Mouse (Mus musculus) cerebral cortex, adult 2 months (tissue): ENCODE results near the gene Spin1.

Source experiments
- WGBS: fragments of 180-500 bp; shearing (Covaris S2); methylation state at CpG from one replicate; pipeline ENCODE4 v1.1.7; 2018; 5-methylcytosine and 5-hydroxymethylcytosine counted together

Spin1 gene

DNA sequence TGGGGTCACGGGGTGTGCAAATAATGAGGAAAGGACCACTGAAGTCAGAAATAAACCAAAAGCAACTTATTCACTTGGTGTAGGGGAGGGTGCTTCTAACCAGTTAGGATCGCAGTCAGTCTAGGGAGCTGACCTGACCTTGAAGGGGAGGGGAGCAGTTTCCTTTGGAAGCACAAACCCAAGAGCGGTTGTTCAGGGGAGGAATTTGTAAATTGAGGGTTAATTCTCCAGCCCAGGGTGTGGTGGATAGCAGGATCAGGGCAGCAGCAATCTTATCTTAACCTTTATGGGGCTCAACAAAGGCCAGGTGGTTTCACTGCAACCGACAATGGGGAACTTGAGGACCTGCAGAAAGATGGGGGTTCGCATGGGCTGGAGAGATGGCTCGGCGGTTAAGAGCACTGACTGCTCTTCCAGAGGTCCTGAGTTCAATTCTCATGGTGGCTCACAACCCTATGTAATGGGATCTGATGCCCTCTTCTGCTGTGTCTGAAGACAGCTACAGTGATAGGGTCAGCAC lies 5.4 kb upstream of the Spin1 start:
- WGBS: 95% methylated on average over 7 of the region's 7 CpGs

- 94% methylated on average over 6 of the region's 6 CpGs for WGBS
Measured at GRCm38 (mm10) chr13:51096644-51097043, 4.0 kb upstream of the Spin1 start.

DNA sequence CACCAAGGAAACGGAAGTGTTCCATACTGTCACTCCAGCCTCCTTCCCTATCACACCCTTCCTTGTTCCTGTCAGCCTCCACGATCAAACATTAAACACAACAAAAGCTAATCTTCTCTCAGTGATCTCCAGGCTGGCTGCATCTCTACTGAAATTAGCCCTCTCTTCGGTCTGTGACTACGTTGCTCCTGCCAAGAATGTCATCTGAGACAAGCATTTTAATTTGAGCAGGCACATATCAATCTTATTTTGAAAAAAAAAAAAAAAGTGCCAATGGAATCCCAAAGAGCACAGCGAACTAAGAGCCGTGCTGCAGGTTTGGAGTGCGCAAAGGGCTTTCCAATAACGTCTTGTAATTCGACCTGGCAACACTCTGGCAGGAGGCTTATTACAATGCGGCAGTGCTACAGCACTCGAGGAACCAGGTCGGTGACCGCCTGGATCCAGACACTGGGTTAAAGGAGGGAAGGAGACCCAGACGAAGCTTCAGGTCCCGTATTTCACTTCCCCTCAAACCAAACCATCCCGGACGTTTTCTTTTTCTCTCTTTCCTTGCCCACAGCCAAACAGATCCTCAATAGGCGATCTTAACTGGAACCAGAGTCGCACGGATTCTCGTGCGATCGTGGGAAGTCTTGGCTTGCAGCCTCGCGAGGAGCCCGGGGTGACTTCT lies 984 bp upstream of the Spin1 start:
- 3% methylated on average over 26 of the region's 26 CpGs for WGBS

GRCm38 (mm10) chr13:51101016-51101776 lies 516 bp downstream of the Spin1 start:
- WGBS: 2% methylated on average over 54 of the region's 89 CpGs

DNA sequence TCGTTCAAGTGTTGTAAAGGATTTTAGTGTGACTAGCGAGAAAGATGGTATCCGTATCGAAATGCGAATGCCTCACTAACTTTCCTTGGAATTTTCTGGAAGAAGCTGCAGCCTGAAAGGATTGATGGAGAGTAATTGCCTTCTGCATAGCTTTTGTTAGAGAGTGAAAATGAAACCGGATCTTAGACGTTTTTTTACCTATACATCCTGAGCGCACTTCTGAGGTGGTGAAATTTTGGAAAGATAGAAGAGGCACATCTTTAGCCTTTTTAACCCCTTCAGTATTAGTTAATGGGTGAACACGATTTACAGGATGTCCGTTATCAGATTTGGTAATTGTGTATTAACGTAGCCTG lies 1.1 kb downstream of the Spin1 start:
- 14% methylated on average over 11 of the region's 11 CpGs for WGBS

DNA sequence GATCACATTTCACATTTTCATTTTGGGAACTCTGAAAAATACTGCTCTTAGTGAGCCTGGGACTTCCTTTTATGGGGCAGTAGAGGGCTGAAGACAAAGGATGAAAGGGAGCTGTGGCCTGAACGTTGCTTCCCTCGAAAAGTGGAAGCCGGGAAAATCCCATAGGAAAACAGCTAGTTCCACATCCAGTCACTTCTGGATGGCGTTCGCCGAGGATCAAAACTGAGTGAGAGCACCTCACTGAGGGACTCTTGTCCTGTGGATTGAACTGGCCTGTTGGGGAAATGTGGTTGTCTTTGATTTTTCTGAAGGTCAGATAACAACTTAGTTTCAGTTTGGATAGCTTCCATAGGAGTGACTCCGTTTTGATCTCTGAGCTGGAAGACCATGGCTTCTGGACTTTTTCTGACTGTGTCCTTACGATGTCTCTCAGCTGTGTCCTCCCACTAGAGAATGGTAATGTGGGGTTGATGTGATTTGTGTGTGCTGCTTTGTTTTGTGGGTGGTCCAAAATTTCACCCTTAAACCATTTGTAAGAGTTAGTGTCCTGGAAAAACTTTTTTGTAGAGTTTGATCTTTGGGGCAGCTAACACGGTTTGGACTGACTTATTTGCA lies 2.5 kb downstream of the Spin1 start:
- WGBS: 67% methylated on average over 9 of the region's 9 CpGs

- 87% methylated on average over 9 of the region's 9 CpGs for WGBS
Measured at GRCm38 (mm10) chr13:51103861-51104650, 3.4 kb downstream of the Spin1 start.

DNA sequence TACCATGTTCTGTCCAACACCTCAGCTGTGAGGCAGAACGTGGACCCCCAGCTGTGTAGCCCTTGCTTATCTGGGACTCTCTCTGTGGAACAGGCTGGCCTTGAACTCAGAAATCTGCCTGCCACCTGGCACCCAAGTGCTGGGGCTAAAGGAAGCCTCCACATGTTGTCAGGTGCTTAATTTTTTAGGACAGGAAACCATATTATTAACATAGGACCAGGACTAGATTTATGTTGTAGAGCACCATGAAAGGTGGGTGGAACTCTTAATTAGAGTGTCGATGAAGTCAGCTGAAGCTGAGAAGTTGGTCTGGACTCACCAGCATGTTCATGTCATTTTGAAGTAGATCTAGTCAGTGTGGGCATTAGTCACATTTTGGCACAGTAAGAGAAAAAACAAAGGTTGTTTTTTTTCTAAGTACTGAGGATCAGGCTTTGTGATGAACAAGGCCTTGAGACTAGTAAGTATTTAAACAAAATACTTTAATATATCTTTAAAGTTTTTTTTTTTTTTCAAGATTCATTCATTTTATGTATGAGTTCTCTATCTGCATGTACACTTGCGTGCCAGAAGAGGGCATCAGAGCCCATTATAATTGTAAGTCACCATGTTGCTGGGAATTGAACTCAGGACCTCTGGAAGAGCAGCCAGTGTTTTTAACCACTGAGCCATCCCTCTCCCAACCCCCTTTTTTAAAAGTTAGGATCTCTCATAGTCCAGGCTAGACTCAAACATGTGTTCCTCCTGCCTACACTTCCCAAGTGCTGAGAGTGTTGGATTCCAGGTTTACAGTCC lies 5.4 kb downstream of the Spin1 start:
- 86% methylated on average over 3 of the region's 3 CpGs for WGBS

DNA sequence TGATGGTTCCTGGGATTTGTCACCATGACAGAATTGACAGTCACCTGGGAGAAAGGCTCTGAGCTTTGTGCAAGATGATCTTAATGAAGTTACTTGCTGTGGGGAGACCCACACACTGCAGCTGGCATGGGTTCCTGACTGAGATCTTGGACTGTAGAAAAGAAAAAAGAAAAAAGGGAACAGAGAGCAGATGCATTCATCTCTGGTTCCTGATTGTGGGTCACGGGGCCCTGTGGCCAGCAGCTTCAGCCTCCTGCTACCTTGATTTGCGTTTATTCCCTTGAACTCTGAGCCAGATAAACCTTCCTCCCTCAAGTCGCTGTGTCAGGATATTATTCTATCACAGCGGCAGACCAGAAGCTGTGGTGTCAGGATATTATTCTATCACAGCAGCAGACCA lies 6.1 kb downstream of the Spin1 start:
- WGBS: 74% methylated on average over 4 of the region's 4 CpGs

DNA sequence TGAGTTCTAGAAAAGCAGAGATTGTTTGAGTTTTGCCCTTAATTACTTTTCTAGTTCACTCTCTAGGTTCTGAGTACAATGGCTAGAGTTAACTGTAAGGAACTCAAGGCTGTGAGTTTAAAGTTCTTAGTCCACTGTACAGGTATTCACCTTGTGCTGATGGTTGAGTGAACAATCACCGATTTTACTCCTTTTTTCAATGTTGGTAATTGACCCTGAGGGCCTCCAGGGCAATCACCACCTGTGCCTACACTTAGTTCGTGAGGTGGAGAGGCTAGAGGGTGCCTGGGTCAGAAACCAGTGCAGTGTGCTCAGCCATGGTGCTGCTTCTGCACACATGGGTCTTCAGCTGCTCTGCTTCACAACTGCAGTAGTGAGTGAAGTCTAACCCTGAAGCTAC lies 8.8 kb downstream of the Spin1 start:
- 95% methylated on average over 2 of the region's 2 CpGs for WGBS

GRCm38 (mm10) chr13:51114398-51114797 lies 13.7 kb downstream of the Spin1 start:
- 80% methylated on average over 4 of the region's 4 CpGs for WGBS

GRCm38 (mm10) chr13:51115762-51116161 lies 15.1 kb downstream of the Spin1 start:
- 80% methylated on average over 3 of the region's 3 CpGs for WGBS

- 11% methylated on average over 4 of the region's 4 CpGs for WGBS
Measured at GRCm38 (mm10) chr13:51120734-51121133, 20.1 kb downstream of the Spin1 start.

DNA sequence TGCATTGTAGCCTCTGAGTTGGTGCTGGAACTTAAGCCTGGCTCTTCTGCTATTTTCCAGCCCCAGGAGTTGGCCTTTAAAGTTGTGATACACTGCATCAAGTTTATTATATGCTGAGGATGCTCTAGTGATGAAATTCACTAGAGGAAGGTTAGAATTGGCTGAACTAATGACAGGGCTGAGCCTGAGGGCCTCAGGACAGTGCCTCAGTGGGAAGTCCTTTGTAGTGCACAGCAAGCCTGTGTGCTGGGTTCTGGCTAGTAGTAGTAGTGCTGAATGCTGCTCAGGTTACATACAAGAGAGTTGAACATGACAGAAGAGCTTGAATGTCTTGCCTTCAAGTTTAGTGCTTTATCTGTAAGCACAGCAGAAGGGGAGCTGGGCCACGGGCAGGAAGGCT lies 21.3 kb downstream of the Spin1 start:
- 42% methylated on average over 1 of the region's 1 CpGs for WGBS

- 77% methylated on average over 8 of the region's 8 CpGs for WGBS
Measured at GRCm38 (mm10) chr13:51122771-51123170, 22.1 kb downstream of the Spin1 start.

DNA sequence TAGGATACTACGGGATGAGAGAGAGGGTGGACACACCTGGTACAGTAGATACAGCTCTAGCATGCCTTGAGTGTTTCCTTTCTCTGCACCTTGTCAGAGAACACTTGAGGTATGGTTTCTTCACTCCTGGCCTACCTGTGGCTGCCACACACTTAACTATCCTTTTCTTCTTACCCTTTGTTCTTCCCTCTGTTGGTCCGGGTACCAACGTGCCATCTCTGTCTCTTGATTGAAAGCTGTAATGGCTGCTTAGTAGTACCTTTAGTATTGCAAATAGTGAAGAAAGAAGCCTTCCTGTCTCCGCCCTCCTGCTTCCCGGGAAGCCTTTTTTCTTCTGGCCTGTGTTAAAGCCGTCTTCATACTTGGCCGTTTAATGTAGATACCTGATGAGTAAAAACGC lies 24.7 kb downstream of the Spin1 start:
- WGBS: 53% methylated on average over 8 of the region's 8 CpGs

GRCm38 (mm10) chr13:51127906-51128305 lies 27.2 kb downstream of the Spin1 start:
- 88% methylated on average over 2 of the region's 2 CpGs for WGBS

GRCm38 (mm10) chr13:51128417-51128816 lies 27.7 kb downstream of the Spin1 start:
- WGBS: 87% methylated on average over 7 of the region's 7 CpGs

DNA sequence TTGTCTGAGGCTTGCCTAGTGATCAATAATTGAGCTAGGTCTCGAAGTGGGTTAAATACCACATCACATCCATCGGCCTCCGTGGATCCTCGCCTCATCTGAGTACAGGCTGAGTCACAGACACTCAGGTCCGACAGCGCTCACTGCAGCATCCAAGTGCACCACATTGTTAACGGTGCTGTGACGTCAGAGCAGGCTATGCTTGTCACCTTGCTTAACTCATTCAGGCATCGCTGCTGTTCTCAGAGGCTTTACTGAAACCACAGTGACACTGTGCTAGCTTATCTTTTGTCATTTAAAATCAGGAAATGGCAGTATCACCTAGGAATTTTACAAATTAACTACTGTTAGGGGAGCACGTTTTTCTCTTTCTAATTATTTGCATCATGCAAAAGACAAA lies 30.5 kb downstream of the Spin1 start:
- WGBS: 51% methylated on average over 10 of the region's 10 CpGs

- WGBS: 80% methylated on average over 4 of the region's 4 CpGs
Measured at GRCm38 (mm10) chr13:51136315-51136714, 35.6 kb downstream of the Spin1 start.

GRCm38 (mm10) chr13:51136996-51137701 lies 36.5 kb downstream of the Spin1 start:
- 66% methylated on average over 2 of the region's 2 CpGs for WGBS
